Mouse (Mus musculus) spleen, adult 2 months (tissue): ENCODE measurements at regions not wholly inside any gene's neighbourhood (a gene's known extent, or its start where the extent isn't known, plus 50 kb on each side); places are given as distances from the start of the nearest gene placed in this dataset.

Source experiments
- DNase-seq, 2 experiments: peaks; one replicate each; pipeline versions ENCODE4 v3.0.0 to v3.0.0-alpha.2; 2012 to 2021; ENCODE audit warnings: low spot score in 2 of 2, low read depth in 1 of 2
- H3K27ac ChIP-seq: fragments of 200-500 bp; 2 replicates; pipeline ENCODE4 v1.5.1; 2012; ENCODE audit warnings: low read length, inconsistent platforms; ENCODE audit not compliant: insufficient read depth
- H3K27me3 ChIP-seq: fragments of 200-500 bp; 2 replicates; pipeline ENCODE4 v1.6.1; 2012; ENCODE audit warnings: mild to moderate bottlenecking, moderate library complexity, low read length, inconsistent platforms; ENCODE audit not compliant: control insufficient read depth, insufficient read depth
- H3K36me3 ChIP-seq: fragments of 200-500 bp; 2 replicates; pipeline ENCODE4 v1.6.1; 2012; ENCODE audit warnings: mild to moderate bottlenecking, low read length, inconsistent platforms; ENCODE audit not compliant: control insufficient read depth, insufficient read depth
- H3K4me1 ChIP-seq: fragments of 200-500 bp; 2 replicates; pipeline ENCODE4 v1.6.1; 2011; ENCODE audit warnings: inconsistent platforms; ENCODE audit not compliant: control insufficient read depth, insufficient read depth, insufficient read length
- H3K4me3 ChIP-seq: fragments of 200-500 bp; 2 replicates; pipeline ENCODE4 v1.5.1; 2011; ENCODE audit warnings: mild to moderate bottlenecking, inconsistent platforms; ENCODE audit not compliant: insufficient read depth, insufficient read length; ENCODE audit errors: extremely low read depth
- CTCF ChIP-seq: fragments of 200-500 bp; IDR thresholded peaks from 2 replicates; pipeline ENCODE4 v1.5.1; 2011; ENCODE audit warnings: mild to moderate bottlenecking, inconsistent platforms; ENCODE audit not compliant: insufficient read depth, insufficient read length, insufficient replicate concordance; ENCODE audit errors: extremely low read depth
- POLR2A ChIP-seq: fragments of 200-500 bp; IDR thresholded peaks from 2 replicates; pipeline ENCODE4 v1.6.1; 2011; ENCODE audit warnings: low read depth, low read length, inconsistent platforms
- WGBS: fragments of 180-500 bp; shearing (Covaris S2); methylation state at CpG from one replicate; pipeline ENCODE4 v1.1.7; 2018; 5-methylcytosine and 5-hydroxymethylcytosine counted together

GRCm38 (mm10) chr14:120583807-120584206 is 105.6 kb downstream of the Rap2a start:
- TF ChIP-seq POLR2A (no peak), CTCF (no peak)
- no peak for DNase-seq
- Histone ChIP-seq H3K27me3 (no peaks in the 10 kb centered on the region), H3K27ac (no peak overlapping the region), H3K4me3 (no peak overlapping the region), H3K4me1 (no peaks in the 10 kb centered on the region), H3K36me3 (no peaks in the 10 kb centered on the region)
- WGBS: 37% methylated on average over 3 of the region's 3 CpGs

DNA sequence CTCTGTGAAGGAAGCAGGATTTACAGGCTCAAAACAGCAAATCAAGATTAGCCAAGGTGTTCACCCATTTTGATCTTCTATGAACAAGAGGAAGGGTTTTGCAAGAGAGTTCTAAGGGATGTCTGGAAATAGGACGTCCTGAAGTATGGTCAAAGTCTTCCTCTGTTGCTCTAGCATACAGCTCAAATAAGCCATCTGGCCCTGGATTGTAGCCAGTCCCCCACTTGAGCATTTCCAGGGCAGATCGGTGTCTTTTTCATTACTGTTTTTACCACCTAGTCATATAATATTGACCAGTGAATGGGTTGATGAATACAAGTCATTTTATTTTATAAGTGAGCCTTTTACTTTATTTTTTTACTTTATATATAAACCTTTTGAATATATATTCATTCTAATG is 113.9 kb downstream of the Rap2a start:
- Histone ChIP-seq H3K36me3 (no peaks in the 10 kb centered on the region), H3K27me3 (no peaks in the 10 kb centered on the region), H3K4me1 (no peaks in the 10 kb centered on the region), H3K27ac (no peak overlapping the region), H3K4me3 (no peak overlapping the region)
- DNase-seq: no peak
- no peak for TF ChIP-seq CTCF
- TF ChIP-seq POLR2A: no peak
- 69% methylated on average over 2 of the region's 2 CpGs for whole genome bisulfite sequencing

DNA sequence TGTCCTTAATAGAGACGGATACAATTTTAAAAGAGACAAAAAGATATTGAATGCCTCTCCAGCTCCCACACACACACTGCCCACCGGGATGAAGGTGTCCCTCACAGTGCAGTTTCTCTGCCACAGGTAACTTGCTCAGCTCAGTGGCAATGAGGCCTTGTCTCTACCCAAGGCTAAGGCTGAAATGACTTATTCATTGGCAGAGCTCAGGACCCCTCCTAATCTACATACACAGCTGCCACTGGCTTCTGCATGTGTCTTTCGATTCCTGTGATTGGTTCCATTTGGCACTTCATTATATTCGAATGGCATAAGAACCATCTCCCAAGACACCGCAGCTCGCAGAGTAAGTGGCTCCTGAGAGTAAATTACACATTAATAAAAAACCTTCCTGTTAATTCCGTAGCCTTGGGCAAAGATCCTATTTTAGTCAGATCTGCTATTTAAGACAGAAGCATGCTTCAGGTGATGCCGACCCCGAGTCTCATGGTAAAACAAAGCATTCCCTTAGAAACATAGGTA is 122.2 kb downstream of the Rap2a start:
- Histone ChIP-seq H3K4me1 (no peaks in the 10 kb centered on the region), H3K36me3 (no peaks in the 10 kb centered on the region), H3K27ac (no peak overlapping the region), H3K4me3 (no peak overlapping the region), H3K27me3 (no peaks in the 10 kb centered on the region)
- no peak for DNase-seq
- 93% methylated on average over 9 of the region's 9 CpGs for WGBS
- TF ChIP-seq CTCF (no peak), POLR2A (no peak)

DNA sequence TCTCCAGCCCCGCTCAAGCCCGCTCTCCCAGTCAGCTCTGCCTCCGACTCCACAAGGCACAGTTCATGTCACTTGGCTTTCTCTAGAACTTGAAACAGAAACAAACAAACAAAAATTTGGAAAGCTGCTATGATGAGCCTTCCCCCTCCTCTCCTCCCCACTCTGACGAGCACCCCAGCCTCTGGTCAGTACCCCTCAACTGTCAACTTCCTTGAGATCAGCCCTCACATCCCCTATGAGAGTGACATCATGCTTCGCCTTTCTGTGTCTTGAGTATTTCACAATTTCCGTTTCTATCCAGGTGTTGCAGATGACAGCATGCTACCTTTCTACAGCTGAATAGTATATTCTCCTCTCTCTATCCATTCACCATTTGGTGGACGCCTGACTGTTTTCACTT is 123.3 kb downstream of the Rap2a start:
- TF ChIP-seq CTCF: no peak
- TF ChIP-seq POLR2A: no peak
- WGBS: 84% methylated on average over 7 of the region's 7 CpGs
- no peaks in the 10 kb centered on the region for H3K27me3 ChIP-seq
- no peak for DNase-seq
- no peaks in the 10 kb centered on the region for H3K4me1 ChIP-seq
- H3K27ac ChIP-seq: no peak overlapping the region
- no peak overlapping the region for H3K4me3 ChIP-seq
- H3K36me3 ChIP-seq: no peaks in the 10 kb centered on the region

DNA sequence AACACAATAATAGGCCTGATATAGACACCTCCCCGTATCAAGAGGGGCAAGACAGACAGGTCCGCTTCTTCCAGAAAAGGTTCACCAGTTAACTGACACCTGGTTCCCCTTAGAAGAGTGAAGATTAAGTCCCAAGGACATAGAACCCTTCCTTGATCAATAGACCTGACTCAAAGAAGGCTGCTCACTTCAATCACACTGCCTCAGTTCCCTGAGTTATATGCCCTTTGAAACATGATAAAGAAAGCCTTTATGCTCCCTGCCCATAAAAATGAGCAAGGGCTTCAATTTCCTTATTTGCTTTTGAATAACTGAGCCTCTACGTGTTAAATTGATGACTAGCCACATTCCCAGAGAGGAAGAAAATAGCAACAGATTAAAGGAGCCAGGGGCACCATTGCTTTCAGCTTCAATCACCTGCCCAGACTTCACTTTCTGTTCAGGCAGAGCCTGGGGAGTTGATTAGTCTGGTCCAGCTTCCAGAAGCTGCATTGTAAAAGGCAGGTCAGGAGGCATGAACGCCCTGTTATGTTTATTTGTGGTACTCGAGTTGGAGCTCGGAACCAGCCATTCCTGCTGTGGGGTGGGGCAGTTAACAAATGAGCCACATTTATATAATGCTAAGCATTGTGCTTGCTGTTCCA is 125.7 kb downstream of the Rap2a start:
- WGBS: 85% methylated on average over 6 of the region's 6 CpGs
- TF ChIP-seq POLR2A (no peak), CTCF (no peak)
- no peak for DNase-seq
- no peaks in the 10 kb centered on the region for H3K27me3 ChIP-seq
- H3K4me3 ChIP-seq: no peak overlapping the region
- H3K36me3 ChIP-seq: no peaks in the 10 kb centered on the region
- no peak overlapping the region for H3K27ac ChIP-seq
- H3K4me1 ChIP-seq: no peaks in the 10 kb centered on the region

- TF ChIP-seq POLR2A: no peak
- no peak for TF ChIP-seq CTCF
- Histone ChIP-seq H3K4me3 (no peak overlapping the region), H3K4me1 (no peaks in the 10 kb centered on the region), H3K27ac (no peak overlapping the region), H3K36me3 (no peaks in the 10 kb centered on the region), H3K27me3 (no peaks in the 10 kb centered on the region)
- 85% methylated on average over 3 of the region's 3 CpGs for WGBS
- DNase-seq: no peak
Observed at GRCm38 (mm10) chr14:120607801-120608200, 129.6 kb downstream of the Rap2a start.

GRCm38 (mm10) chr14:120611311-120611710 is 133.1 kb downstream of the Rap2a start:
- no peak for TF ChIP-seq POLR2A
- no peak for TF ChIP-seq CTCF
- H3K4me3 ChIP-seq: no peak overlapping the region
- WGBS: 87% methylated on average over 1 of the region's 1 CpGs

More at GRCm38 (mm10) chr14:120611311-120611710, 133.1 kb downstream of the Rap2a start:
- Histone ChIP-seq H3K27ac (no peak overlapping the region), H3K4me1 (no peaks in the 10 kb centered on the region), H3K36me3 (no peaks in the 10 kb centered on the region), H3K27me3 (no peaks in the 10 kb centered on the region)
- DNase-seq: no peak
